Mouse (Mus musculus) inflammation-experienced regulatory T-cells (primary cell): ENCODE measurements around the gene Tmem221. TPM values are rescaled to one million over a fixed set of nuclear protein-coding genes. Genes with fewer than 3 reads are reported as not detected.

Experiments
- polyA plus RNA-seq, 2 experiments: library from polyadenylated mRNA; unstranded; fragments of 100-300 nt; shearing (Covaris generic); gene quantifications; one replicate each; pipeline ENCODE4 v1.2.1; 2017

Gene Tmem221
- 1 to 10 TPM; 2.2 to 2.7 TPM for polyA plus RNA-seq

GRCm38 (mm10) chr8:71558071-71558957 is at the start of gene Tmem221:
Tmem221 (minus strand) TSS chr8:71558871.

GRCm38 (mm10) chr8:71597451-71597850 is 38.8 kb upstream of the Tmem221 start, which contains the start of gene Fam129c:
Fam129c (plus strand) TSS chr8:71597648.

GRCm38 (mm10) chr8:71591471-71592373 is 33.1 kb upstream of the Tmem221 start, which contains the start of gene Pgls:
Pgls (plus strand) TSS chr8:71592176.

GRCm38 (mm10) chr8:71568387-71568937 is 9.8 kb upstream of the Tmem221 start, which contains the start of gene Slc27a1:
Slc27a1 (plus strand) TSS chr8:71568882.

GRCm38 (mm10) chr8:71566501-71566900 is 7.8 kb upstream of the Tmem221 start, which contains the start of gene Nxnl1:
Nxnl1 (minus strand) TSS chr8:71566601.

GRCm38 (mm10) chr8:71542632-71543343 is 15.9 kb downstream of the Tmem221 start, which contains the start of gene Mvb12a:
Mvb12a (plus strand) TSS chr8:71542922.

GRCm38 (mm10) chr8:71537028-71537867 is 21.4 kb downstream of the Tmem221 start, which contains the start of gene Bst2:
Bst2 (minus strand) TSS chr8:71537456.

GRCm38 (mm10) chr8:71525226-71526050 is 33.2 kb downstream of the Tmem221 start, which contains the start of gene Ccdc194:
Ccdc194 (minus strand) TSS chr8:71525711.

GRCm38 (mm10) chr8:71511644-71512043 is 47.0 kb downstream of the Tmem221 start, which contains the start of gene Plvap:
Plvap (minus strand) TSS chr8:71511752.

Other genes with a start within 250 kb of the Tmem221 start
- 100 to 1,000 TPM; 143 to 150 TPM for gene Use1, start 192.0 kb downstream of the Tmem221 start, polyA plus RNA-seq
- gene Ocel1, start 187.6 kb downstream of the Tmem221 start, polyA plus RNA-seq = 10 to 100 TPM; 17.6 to 23.5 TPM
- gene Nr2f6, start 176.9 kb downstream of the Tmem221 start, polyA plus RNA-seq = 10 to 100 TPM in 1 of 2 experiments, 1 to 10 TPM in 1; 6.9 to 14.3 TPM
- gene Ushbp1, start 163.1 kb downstream of the Tmem221 start, polyA plus RNA-seq = under 1 TPM; 0.05 to 0.26 TPM
- 100 to 1,000 TPM; 104 to 108 TPM for gene Babam1, start 162.0 kb downstream of the Tmem221 start, polyA plus RNA-seq
- 1 to 10 TPM in 1 of 2 experiments, under 1 TPM in 1; 0.12 to 2.2 TPM for gene Ankle1, start 152.9 kb downstream of the Tmem221 start, polyA plus RNA-seq
- 100 to 1,000 TPM; 123 to 182 TPM for gene Abhd8, start 95.2 kb downstream of the Tmem221 start, polyA plus RNA-seq
- 10 to 100 TPM; 60.4 to 63.2 TPM for gene Mrpl34, start 93.9 kb downstream of the Tmem221 start, polyA plus RNA-seq
- 100 to 1,000 TPM in 1 of 2 experiments, 10 to 100 TPM in 1; 83.3 to 115 TPM for gene Dda1, start 89.7 kb downstream of the Tmem221 start, polyA plus RNA-seq
- 10 to 100 TPM; 15.7 to 26.6 TPM for gene Ano8, start 72.9 kb downstream of the Tmem221 start, polyA plus RNA-seq
- 1 to 10 TPM; 8.7 to 9.3 TPM for gene Gtpbp3, start 70.8 kb downstream of the Tmem221 start, polyA plus RNA-seq
- gene Plvap, start 47.1 kb downstream of the Tmem221 start, polyA plus RNA-seq = under 1 TPM in 1 of 2 experiments, not detected in 1; 0.20 TPM
- gene Ccdc194, start 33.2 kb downstream of the Tmem221 start, polyA plus RNA-seq = 1 to 10 TPM in 1 of 2 experiments, under 1 TPM in 1; 0.36 to 1.0 TPM
- gene Bst2, start 21.4 kb downstream of the Tmem221 start, polyA plus RNA-seq = 100 to 1,000 TPM; 106 to 121 TPM
- 10 to 100 TPM; 98.2 to 98.4 TPM for gene Mvb12a, start 15.9 kb downstream of the Tmem221 start, polyA plus RNA-seq
- 1 to 10 TPM in 1 of 2 experiments, under 1 TPM in 1; 0.18 to 3.6 TPM for gene Nxnl1, start 7.7 kb upstream of the Tmem221 start, polyA plus RNA-seq
- 10 to 100 TPM; 11.2 to 19.8 TPM for gene Slc27a1, start 10.0 kb upstream of the Tmem221 start, polyA plus RNA-seq
- 100 to 1,000 TPM in 1 of 2 experiments, 10 to 100 TPM in 1; 89.3 to 117 TPM for gene Pgls, start 33.3 kb upstream of the Tmem221 start, polyA plus RNA-seq
- gene Fam129c, start 38.8 kb upstream of the Tmem221 start, polyA plus RNA-seq = 10 to 100 TPM in 1 of 2 experiments, 1 to 10 TPM in 1; 7.0 to 10.3 TPM
- 10 to 100 TPM; 33.6 to 41.0 TPM for gene Colgalt1, start 52.1 kb upstream of the Tmem221 start, polyA plus RNA-seq
- under 1 TPM; 0.43 to 0.69 TPM for gene Unc13a, start 112.9 kb upstream of the Tmem221 start, polyA plus RNA-seq
- 100 to 1,000 TPM; 150 to 199 TPM for gene Jak3, start 117.4 kb upstream of the Tmem221 start, polyA plus RNA-seq
- 10 to 100 TPM; 56.0 to 66.2 TPM for gene Insl3, start 130.3 kb upstream of the Tmem221 start, polyA plus RNA-seq
- gene B3gnt3, start 142.9 kb upstream of the Tmem221 start, polyA plus RNA-seq = 1 to 10 TPM; 5.9 to 6.5 TPM
- gene Fcho1, start 166.8 kb upstream of the Tmem221 start, polyA plus RNA-seq = 100 to 1,000 TPM; 219 to 246 TPM